Mouse (Mus musculus) natural killer cell, adult 2 months (primary cell): Measurements from ENCODE around the gene Prrx1.

Experiments used
- DNase-seq, 2 experiments: peaks; one replicate each; pipeline ENCODE4 v3.0.0; 2022; ENCODE audit warnings: low spot score in 2 of 2

Prrx1 gene

DNA sequence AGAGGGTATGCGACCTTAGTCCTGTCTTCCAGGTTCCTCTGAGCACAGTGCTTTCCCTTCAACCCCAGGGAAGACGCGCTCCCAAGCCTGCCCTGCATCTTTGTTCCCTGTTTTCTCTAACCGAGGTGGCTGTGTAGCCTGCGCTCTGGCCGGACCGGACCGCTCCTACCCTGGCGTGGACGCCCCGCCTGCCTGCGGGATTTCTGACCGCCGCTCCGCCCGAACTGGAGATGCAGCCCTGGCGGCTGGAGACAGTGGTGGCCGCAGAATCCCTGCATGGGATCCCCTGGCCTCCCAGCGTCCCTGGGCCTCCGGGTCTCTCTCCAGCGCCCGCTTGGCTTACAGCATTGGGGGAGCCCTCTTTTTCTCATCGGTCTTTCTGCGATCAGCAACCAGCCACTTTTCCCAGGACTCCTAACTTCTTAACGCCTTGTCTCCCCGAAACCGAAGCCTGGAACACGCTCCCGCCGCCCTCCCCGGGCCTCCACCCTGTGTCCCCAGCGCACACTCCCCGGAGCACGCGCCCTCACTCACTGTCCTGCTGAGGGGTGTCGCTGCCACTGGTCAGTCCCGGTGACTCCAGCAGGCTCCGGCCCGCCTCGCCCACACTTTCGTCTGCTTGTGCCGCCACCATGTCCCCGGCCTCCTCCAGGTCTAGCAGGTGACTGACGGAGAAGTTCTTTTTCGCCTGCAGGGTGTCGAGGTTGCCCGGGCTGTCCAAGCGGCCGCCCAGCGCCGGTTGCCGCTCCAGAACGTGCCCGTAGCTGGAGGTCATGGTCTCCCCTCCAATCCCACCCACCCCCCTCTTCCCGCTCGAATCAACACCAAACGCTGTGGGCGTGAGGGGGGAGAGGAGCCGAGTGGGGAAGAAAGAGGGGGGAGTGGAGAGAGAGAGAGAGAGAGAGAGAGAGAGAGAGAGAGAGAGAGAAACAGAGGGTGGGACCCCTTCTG lies 1.4 kb downstream of the Prrx1 start:
- no peak for DNase-seq

GRCm38 (mm10) chr1:163311006-163311836 lies 2.3 kb downstream of the Prrx1 start:
- DNase-seq = no peak

DNA sequence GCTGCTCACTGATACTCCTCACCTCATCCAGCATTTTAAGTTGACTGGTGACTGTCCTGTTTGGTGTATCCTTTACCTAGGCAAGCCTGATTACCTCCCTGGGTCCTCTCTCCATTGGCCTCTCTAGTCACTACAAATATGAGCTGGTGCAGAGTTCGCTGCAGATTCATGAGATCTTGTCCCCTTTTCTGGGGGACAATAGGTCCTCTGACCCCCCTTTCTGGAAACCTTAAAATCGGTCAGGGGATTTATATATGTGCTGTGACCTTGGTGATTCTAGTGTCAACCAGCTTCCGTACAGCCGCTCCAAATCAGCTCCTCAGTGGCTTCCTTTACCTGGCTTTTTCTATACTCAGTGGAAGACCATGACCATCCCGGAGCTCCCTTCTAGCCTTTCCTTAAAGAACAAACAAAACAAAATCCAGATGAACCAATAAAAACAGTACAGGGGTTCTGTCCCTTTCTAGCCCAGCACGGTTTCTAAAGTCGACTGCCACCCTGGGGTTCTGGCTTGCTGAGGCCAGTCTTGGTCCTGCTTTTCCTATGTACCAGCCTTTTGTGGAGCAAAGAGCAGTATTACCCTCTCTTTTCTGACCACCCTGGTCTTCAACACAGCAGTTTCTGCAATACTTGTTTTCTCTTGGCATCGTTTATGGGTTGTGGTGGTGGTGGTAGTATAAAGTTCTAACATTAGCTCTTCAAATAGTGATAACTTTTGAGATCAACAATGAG lies 3.3 kb downstream of the Prrx1 start:
- no peak for DNase-seq

DNA sequence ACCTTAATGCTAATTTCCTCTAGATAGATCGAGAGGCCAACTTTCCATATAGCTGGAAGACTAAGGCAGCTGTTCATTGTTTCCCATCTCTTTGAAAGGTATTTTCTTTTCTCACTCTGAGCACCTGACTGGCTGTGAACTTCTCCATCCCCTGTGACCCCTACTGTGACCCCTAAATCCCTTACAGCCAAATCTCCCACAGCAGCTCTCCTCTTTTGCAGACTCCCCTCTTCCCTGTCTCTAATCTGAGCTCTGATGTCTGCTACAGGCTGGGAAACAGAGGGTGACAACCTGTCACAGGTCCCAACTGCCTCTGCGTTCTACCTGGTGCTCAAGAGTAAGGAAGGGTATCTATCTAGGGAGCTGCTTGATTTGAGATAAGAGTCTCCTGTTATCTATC lies 4.0 kb downstream of the Prrx1 start:
- no peak for DNase-seq

- DNase-seq = no peak
These were observed 4.9 kb downstream of the Prrx1 start for GRCm38 (mm10) chr1:163308631-163309030.

DNA sequence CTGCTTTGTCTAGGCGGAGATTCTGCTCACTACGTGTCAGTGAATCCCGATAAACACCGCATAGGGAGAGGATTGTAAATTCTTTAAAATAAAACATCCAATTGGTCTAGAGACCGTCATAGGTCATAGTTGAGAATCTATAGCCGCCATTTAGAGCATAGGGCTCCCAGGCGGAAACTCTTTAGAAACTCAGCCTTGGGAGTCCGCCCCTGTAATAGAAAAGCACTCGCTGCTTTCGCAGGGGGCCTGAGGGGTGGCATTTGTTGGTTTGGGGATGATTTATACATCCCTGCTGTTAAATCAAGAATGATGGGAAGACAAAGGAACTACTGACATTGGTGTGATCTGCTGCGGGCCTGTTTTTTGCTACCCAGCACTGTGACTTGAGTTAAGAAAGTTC lies 5.8 kb downstream of the Prrx1 start:
- no peak for DNase-seq

DNA sequence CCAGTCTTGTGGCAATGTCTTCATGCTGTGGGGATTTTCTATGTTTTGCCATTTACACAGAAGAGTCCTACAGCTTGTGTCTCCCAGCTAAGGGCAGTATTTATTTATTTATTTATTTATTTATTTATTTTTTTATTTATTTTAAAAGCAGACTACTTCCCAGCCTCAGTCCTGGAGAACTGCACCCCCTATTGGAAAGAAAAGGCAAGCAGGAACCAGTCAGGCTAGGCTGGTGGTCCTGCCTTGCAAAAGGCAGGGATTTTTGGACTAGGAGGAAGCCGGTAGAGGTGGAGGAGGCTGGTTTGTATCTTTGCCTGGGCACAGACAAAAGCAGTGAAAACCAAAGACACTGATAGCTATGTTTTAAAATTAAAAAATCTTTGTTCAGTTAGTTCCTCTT lies 7.6 kb downstream of the Prrx1 start:
- no peak for DNase-seq

GRCm38 (mm10) chr1:163304837-163305236 lies 8.7 kb downstream of the Prrx1 start:
- no peak for DNase-seq

- DNase-seq = no peak
These were observed 11.2 kb downstream of the Prrx1 start for GRCm38 (mm10) chr1:163302292-163302691.

GRCm38 (mm10) chr1:163293152-163293551 lies 20.4 kb downstream of the Prrx1 start:
- no peak for DNase-seq

DNA sequence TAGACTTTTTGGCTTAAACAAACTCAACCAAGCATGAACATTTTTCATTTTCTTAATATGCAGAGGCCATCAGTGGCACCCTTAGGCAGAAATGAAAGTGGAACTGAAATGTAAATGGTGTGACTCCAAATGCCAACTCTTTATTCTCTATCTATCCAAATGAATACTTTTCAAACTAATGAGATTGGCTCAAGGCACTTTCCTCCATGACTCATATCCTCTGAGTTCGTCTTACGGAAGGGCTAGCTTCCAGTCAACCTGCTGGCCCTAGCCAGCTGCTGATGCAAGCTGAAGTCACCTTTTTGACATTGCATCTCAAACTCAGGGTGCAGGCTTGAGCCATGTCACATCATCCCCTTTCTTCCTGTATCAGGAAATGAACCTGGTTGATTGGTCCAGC lies 21.6 kb downstream of the Prrx1 start:
- DNase-seq = no peak

DNA sequence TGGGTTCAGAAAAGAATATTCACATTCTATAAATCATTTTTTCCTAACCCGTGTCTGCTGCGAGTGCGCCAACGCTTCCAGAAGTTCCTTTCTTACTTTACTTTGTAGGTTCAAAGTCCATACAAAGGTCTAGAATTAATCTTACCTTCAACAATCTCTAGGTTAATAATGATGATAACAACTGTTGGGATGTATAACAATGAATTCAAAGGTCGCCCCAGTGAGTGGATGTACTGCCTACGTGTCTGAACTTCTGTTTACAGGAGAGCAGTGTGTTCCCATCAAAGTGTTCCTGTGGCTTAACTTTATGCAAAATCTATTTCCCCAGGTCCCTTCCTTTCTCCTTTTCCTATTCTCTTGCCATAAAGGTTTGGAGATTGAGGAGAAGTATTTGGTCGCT lies 24.4 kb downstream of the Prrx1 start:
- no peak for DNase-seq

DNA sequence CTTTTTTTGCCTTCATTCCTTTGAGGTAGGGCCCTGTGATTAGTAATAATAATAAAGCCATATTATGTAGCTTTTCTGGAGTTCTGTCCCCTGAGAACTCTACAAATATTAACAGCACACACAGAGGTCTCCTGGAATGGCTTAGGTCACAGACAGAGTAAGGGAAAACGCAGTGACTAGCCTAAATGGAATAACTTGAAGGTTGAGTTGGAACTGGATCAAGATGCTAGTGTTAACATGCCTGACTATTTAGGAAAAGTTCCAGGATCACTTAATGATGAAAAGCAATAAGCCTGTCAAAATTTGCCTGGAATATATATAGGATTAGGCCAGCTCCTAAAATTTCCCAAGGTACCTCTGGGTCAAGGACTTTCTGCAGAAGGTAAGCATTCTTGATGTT lies 28.0 kb downstream of the Prrx1 start:
- no peak for DNase-seq

- DNase-seq = no peak
These were observed 28.4 kb downstream of the Prrx1 start for GRCm38 (mm10) chr1:163285136-163285535.

- no peak for DNase-seq
These were observed 29.4 kb downstream of the Prrx1 start for GRCm38 (mm10) chr1:163283980-163284635.

DNA sequence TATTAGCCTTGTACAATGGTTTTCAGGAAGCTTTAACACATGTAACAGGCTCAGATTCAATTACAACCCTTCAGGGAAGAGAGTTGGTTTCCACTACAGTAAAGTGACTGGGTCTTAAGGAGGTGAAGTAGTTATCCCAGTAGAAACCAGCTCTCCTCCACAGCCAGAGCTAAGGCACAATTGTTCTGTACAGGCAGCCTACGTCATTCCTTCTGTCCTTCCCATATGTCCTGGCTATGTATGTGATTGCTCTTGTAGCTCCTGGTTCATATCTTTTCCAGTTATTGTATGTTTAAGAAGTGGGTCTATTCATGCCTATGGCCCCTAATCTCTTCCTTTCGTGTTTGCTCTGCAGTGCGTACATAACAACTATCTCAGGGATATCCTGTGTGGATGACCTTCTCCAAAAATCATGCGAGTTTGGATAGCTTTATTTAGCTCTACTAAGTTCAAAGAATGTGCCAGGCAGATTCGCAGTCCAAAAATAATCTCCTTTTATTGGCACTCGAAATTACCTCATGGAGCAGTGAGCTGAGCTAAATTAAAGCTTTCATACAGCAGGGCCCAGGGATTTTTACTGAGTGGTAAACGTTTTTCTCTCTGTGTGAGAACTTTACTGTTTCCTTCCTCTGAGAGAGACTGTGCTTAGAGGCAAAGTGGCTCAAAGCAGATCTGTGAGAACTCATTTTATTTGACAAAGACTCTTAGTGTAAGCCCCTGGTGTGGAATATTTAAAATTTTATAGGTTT lies 31.9 kb downstream of the Prrx1 start:
- DNase-seq = no peak

DNA sequence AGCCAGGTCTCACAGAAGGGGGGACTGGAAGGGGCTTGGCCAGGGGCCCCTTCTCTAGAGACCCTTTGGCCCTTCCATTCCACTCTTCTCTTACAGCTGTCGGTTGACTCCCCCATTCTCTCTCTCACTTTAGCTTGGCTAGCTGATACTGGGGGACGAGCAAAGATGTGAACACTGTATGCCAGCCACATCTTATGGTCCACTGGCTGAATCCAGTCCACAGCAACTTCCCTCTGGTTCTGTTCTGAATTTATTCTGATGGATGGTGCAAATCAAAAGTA lies 32.7 kb downstream of the Prrx1 start:
- DNase-seq = no peak

- DNase-seq = no peak
These were observed 33.2 kb downstream of the Prrx1 start for GRCm38 (mm10) chr1:163280097-163280841.

GRCm38 (mm10) chr1:163277069-163277468 lies 36.4 kb downstream of the Prrx1 start:
- DNase-seq = no peak

- no peak for DNase-seq
These were observed 38.6 kb downstream of the Prrx1 start for GRCm38 (mm10) chr1:163274919-163275318.
